Mouse (Mus musculus): ENCODE results near the gene Mfrp.

The Mfrp gene

DNA sequence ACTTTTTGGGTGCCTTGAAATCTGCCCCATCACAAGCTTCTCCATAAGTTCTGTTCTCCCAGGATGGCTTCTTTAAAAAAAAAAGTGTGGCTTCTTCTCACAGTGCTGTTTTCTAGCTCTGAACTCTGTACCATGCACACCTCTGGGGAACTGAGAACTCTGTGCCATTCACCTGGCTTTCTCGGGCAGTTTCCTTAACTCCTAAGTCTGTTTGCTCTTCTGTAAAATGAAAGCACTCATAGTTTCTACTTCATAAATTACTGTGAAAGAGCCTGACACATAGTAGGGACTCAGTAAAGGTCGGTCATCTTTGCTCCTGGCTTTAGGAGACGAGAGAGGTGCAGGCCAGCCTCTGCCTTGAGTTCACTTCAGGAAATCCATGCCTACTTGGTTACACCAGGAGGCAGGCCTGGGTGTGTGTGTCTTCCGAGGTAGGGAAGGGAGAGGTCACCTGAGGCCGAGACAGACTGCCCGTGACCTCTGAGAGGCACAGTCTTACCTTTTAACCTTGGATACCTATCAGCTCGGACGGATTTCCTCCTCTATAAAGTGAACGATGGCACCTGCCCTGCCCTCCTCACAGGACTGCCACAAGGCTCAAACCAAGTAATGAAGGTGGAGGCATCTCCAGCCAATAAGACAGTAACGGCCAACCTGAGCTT lies 23.3 kb upstream of the Mfrp start:
- in situ Hi-C loops (cut with MboI; ENCODE audit: low sequenced_read_pairs), result no loop called here

DNA sequence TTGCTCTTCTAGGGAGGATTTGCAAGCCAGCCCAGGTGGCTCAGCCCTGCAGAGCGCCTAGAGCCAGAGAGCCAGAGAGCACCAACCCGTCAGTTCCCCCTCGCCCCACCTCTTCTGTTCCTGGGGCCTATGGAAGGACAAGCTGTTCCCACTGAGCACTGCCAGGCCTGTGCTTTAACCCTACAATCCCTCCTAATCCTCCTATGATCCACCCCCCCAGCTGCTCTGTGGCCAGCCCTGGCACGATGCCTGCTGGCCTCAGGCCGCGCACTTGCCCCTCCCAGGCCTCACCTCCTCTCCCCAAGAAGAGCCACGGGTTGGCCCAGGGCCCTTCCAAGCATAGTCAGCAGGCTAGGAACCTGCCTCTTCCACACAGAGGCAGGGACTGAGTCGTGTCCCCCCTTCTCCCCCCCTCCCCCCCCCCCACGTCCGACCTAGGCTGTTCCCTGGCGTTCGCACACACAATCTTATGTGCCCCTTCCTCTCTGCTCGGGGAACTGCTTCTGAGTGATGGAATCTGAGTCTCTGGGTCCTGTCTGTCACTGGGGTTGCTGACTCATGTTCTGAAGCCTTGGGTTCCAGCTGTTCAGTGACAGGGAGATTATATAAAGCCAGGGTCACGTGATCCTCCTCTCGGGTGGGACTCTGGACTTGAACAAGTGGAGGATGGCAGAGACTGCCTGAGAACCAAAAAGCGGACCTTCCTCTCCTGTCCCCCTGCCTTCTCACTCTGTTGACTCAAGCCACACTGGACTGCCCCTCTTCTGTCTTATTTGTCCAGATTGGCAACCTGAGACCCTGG lies 22.4 kb upstream of the Mfrp start:
- in situ Hi-C loops (cut with MboI; ENCODE audit: low sequenced_read_pairs), result no loop called here

DNA sequence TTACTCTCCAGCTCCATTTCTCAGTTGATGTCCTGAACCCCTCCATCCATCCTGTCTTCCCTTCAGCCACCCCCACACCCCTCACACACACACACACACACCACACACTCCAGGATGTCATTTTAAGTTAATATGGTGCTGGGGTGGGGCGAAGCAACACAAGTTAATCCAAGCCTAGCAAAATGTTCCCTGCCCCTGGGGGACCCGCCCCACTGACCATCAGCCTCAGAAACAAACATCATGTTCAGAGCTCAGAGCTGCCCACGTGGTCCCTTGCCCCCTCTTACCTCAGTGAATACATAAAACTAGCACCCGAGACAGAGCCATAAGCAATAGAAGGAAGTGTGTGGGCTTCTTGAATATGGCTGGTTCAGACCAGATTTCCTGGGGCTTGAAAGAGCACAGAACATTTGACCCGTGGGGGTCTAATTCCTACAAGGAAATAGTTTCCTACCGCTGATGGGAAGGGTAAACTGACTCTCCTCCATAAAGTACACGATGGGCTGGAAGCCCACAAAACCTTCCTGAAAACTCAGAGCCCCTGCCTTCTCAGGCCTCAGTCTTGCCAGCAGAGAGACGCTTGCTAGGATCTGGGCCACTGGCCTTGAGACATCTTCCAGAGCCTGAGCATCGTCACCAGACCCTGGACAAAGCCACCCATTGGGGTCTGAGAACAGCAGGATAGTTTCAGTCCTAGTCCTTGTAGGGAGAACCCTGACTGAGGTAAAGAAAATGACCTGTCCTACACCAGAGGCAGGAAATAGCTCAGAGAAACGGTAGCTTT lies 21.3 kb upstream of the Mfrp start:
- in situ Hi-C loops (cut with MboI; ENCODE audit: low sequenced_read_pairs), result no loop called here

DNA sequence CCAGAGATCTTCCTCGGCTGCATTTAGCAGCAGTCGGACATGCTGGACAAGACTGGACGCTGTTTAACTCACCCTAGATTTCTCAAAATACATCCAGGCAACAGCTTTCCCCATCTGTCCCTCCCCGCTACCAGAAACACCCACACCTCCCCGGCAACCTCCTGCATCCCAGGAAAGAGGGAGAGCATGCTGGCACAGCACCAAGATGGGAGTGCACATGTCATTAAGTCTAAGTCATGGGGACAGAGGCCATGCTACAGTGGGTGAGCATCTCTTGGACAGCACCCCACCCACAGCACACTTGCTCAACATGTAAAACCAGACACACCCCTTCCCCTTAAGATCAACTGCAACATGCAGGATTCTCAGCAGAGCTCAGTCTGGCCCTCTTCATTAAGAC lies 20.6 kb upstream of the Mfrp start:
- in situ Hi-C loops (cut with MboI; ENCODE audit: low sequenced_read_pairs), result no loop called here

DNA sequence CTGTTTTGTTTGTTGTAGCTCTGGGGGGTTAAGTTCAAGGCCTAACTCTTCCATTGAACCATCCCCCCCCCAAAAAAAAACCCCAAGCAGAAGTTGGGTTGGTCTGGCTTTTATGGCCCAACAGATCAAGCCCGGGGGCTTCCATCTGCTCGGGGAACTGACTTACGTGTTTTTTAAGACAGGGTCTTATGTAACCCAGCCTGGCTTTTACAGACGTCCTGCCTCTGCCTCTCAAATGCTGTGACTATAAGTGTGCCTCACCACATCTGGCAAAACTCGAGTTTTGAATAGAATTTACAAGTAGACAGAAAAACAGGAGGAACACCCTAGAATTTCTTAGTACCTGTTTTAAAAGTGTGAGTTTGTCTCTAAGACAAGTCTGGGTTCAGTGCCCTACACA lies 19.9 kb upstream of the Mfrp start:
- in situ Hi-C loops (cut with MboI; ENCODE audit: low sequenced_read_pairs), result no loop called here

DNA sequence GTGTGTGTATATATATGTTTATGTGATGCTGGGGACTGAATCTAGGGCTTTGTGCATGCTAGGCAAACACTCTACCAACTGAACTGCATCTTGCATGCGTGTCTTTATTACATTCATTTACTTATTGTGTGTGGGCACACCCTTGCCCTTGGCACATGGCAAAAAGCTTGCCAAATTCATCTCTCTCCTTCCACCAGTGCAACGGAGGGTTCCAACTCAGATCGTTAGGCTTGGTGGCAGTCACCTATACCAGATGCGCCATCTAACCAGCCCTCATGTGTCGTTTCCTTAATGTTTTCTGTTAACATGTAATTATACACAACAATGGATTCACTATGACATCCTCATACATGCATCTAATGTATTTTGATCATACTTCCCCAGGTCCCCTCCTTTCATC lies 19.3 kb upstream of the Mfrp start:
- in situ Hi-C loops (cut with MboI; ENCODE audit: low sequenced_read_pairs), result no loop called here

DNA sequence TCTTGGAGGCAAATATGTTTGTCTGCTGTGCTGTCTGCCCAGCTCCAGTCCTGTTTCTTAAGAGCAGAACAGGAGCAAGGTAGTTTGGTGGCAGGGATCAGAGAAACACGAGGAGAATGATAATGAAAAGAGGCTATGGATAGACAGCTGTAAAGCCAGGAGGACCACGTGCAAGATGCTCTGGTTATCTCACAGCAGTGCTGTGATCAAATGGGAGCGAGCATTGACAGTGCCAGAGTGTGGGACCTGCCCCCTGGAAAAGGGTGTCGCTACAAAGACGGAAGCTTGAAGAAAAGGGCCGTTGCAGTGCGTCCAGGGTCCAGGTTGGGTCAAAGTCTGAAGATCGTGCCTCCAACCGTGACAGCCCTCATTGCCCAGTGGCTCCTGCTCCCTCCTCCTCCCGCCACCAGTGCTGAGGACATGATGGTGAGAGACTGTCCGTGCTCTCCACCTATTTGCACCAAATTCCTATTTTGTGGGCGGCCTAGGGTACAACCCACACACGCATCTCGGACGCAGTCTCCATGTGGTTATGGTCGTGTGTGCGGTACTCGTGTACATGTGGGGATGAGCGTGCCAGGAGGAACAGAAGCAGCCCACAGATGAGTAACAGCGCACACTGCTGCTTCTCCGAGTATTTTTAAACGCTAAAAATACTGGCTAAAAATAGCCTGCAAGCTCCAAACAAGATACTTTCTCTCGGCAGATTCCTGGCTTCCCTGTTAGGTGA lies 18.0 kb upstream of the Mfrp start:
- in situ Hi-C loops (cut with MboI; ENCODE audit: low sequenced_read_pairs), result no loop called here

DNA sequence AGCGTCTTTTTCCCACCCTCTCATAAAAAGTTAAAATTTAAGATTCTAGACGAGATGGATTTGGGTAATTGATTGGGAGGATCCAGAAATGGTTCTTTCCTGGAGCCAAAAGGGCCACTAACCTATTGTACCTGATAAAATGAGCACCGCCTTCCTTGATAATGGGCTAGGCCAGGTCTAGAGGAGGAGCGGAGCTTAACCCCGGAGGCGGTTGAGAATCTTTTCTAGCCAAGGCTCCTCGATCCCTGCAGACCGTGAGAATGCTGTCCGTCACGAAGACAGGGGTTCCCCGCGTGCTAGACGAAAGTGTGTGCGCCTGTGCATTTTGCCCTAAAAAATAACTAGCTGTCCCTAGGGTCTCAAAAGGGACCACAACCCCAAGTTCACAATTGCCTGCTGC lies 17.3 kb upstream of the Mfrp start:
- in situ Hi-C loops (cut with MboI; ENCODE audit: low sequenced_read_pairs), result no loop called here

DNA sequence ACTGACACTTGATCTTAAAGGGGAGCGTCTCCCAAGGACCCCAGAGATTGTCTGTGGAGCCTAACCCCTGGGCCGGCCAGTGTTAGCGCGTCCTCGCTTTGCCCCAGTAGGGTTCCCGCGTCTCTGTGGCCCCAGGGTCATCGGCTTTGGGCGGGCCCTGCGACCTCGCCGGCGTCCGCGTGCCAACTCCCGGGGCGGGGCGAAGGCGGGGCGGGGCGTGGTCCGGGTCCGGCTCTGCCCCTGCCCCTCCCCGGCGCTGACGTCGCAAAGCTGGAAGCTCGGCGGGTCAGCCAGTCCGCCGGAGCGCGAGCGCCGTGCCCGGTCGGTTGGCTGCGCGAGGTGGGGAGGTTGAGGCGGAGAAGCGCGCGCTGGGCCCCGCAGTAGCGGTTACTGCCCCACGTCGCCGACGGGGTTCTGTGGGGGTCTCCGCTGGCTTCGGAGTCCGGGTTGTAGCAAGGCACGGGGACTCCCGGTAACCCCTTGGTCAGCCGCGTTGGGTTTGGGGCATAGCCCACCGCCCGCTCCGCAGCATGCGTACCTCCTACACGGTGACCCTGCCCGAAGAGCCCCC lies 16.8 kb upstream of the Mfrp start:
- in situ Hi-C loops (cut with MboI; ENCODE audit: low sequenced_read_pairs), result no loop called here

DNA sequence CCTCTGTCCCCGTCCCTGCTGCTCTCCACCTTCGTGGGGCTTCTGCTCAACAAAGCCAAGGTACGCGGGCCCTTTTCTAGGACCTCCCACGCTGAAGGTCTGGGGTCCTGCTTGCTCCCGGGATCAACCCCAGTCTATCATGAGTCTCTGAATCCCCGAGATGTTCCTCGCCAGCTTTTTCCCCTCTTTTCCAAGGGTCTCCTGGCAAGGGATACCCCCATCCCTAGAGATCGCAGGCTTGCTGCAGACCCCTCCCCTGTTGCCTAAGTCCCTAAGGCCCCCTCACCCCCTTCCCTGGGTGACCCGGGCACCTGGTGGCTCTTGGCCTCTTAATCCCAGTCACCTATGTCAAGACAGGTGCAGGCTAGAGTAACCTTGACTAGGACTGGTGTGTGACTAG lies 16.3 kb upstream of the Mfrp start:
- in situ Hi-C loops (cut with MboI; ENCODE audit: low sequenced_read_pairs), result no loop called here

DNA sequence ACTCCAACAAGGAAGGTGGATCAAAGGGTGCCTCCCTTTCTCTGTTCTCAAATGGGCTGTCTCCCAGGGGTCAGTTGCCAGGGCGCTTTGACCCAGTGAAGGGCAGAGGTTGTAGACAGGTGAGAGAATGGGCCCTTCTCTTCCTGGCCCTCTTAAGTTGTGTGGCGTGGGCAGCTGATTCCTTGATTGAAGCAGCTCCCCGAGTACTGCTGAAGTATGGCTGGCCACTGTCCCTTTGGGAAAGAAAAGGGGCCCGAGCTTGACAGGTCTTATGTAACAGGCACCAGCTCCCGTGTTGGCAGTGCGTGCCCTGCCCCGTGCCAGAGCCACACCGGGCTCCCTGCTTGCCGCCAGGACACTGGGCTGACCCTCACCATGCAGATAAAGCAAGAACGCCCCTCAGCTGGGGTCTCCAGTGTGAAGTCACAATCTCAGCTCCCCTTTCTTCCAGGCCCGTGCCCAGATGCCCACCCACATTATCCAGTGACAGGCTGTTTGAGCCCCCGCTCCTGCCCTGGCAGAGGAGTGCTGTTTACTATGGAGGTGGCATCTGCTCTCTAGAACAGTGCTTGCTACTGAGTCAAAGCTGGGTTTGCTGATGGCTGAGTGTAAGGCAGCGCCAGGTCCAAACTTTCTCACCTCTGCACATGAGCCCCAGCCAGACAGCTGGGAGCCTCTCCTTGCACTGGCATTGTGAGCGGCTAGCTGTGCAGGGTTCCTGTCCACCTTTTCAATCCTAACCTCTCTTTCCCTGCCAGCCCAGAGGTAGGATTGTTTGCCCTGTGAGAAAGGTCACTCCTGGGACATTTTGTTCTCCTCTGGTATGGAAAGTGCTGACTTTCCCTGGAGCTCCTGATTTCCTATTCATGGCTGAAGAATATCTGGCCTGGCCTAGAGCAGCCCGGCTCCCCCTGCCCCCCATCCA lies 15.5 kb upstream of the Mfrp start:
- in situ Hi-C loops (cut with MboI; ENCODE audit: low sequenced_read_pairs), result no loop called here

DNA sequence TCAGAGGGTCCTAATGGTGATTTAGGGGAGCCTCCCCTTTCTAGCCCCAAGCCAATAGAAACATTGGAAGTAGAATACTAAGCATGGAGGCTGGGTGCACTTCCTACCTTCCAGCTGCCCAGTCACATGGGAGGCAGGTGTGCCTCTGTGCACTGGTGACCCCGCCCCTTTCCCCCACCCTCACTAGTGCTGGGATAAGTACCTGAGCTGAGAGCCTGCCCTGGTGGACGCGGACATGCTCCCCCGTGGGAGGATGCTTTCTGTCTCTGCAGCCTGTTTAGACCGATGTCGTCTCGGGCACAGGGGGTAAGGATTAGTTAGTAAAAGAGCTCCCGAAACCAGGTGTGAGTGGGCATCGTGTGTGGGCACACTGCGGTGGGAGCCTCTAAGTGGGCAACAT lies 14.6 kb upstream of the Mfrp start:
- in situ Hi-C loops (cut with MboI; ENCODE audit: low sequenced_read_pairs), result no loop called here

DNA sequence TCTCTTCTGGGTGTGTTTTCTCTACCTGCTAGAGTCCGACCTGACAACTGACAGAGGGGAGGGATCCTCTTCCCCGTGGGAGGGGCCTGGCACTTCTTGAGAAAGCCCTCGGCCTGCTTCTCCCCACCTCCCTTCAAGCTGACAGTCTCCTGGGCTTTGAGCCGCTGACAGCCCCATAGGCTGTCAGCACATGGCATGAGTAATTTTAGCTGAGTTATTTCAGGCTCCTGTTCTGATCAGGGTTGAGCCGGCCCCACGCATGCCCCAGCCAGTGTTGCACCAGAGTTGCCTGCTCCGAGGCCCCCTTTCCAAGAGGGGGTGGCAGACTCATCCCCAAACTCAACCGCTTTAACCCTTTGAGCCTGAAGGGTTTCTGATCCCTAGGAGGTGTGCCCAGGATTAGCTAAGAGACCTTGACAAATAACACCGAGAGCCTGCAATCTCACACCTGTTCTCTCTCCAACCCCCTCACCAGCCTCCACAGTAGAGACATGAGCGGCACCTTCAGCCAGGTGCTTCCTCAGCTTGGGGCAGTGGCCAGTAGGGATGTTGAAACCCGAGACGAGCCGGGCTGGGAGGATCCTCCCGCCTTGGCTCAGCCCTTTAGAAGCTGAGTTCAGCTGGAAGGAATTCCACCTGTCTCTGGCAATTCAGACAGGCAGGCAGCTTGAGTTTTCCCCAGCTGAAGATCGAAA lies 13.6 kb upstream of the Mfrp start:
- in situ Hi-C loops (cut with MboI; ENCODE audit: low sequenced_read_pairs), result no loop called here

DNA sequence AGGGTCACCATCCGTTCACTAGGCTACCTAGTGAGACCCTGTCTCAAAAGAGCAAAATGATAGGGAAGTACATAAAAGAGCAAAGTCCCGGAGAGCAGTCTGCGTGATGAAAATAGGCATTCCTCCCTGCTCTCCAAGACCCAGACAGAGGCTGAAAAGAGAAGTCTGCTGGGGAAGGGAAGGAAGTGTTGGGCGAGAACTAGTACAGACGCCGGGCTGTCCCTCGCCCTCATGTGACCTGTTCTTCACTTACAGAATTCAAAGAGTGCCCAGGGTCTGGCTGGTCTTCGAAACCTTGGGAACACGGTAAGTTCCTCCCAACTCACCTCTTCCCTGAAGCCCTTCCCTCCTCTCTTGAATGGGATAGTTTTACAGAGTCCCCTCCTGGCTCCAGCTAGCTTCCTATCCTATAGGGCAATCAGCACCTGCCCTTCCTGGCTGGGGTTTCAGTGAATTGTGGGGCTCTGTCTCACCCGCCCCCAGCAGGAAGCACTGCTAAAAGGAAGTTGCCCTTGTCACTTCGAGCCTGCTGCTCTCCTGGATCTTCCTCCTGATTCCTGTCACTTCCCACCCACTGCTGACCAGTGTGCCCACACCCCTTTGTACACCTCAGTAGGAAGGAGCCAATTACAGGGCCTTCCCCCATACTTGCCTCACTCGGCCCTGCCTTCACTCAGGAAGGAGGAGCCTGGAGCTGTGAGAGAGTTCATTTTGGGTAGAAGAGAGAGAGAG lies 12.5 kb upstream of the Mfrp start:
- in situ Hi-C loops (cut with MboI; ENCODE audit: low sequenced_read_pairs), result no loop called here

DNA sequence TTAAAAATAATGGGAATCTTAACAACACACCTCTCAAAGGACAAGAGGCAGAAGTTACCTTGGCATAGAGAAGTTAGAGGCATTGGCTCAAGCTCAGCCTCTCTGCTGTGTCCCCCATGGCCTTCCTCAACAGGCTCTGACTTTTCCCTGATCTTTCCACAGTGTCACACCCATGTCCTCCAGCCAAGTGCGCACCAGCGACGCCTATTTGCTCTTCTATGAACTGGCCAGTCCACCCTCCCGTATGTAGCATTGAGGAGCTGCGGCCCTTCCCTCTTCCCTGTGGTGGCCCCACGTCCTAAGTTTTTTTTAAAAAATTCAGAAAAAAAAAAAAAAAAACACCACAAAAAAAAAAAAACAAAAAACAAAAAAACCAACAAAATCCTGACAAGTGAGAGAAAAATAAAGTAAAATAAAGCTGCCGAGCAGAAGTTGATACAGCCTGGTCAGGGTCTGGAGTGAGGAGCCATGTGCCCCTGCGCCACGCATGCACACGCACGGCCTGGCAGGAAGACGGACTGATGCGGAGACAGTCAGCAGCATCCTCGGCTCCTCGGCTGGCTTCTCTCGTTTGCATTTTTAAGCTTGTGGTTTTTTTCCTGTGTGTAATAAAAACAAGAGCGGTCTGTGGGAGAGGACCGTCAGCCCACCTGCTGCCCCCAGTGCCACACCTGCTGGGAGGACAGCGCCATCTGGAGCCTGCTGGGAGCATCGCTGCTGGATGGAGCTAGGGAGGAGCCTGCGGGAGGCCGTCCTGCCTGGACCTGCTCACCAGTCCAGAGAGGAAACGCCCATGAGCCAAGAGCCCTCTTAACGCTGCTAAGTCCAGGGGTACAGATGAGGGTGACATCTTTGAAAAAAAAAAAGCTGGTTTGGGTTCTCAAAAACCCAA lies 7.7 kb upstream of the Mfrp start:
- in situ Hi-C loops (cut with MboI; ENCODE audit: low sequenced_read_pairs), result no loop called here

DNA sequence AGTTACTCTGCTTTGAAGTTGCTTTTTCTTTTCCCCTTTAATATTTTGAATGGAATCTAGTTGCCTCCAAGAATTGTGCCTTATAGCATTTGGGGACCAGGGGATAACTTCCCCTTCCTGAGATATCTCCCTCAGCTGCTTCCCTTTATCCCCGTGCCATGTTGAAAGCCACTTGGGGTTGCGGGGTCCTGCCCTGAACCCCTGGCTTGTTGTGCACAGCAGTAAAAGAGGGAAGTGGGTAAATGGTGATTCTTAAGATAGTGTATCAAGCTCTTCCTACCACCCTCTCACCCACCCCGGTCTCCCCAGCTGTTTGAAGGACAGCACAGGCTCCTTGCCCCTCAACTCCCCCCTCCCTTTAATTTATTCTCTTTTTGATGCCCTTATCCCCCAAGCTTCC lies 6.8 kb upstream of the Mfrp start:
- in situ Hi-C loops (cut with MboI; ENCODE audit: low sequenced_read_pairs), result no loop called here

DNA sequence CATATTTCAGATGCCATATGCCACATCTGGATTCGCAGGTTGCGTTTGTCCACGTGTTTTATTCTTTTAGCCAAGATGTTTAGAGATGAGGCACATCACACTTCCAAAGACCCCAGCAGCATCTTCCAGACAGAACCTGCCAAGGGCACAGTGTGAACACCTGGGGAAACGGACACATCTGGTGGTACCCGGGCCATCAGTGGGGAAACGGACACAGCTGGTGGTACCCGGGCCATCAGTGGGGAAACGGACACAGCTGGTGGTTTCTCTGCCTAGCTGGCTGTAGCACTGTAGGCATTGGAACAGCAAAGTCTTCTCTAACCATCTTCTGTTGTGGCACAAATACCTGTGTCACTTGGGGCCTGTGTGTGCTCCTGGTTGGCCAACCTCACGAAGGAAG lies 5.7 kb upstream of the Mfrp start:
- in situ Hi-C loops (cut with MboI; ENCODE audit: low sequenced_read_pairs), result no loop called here

DNA sequence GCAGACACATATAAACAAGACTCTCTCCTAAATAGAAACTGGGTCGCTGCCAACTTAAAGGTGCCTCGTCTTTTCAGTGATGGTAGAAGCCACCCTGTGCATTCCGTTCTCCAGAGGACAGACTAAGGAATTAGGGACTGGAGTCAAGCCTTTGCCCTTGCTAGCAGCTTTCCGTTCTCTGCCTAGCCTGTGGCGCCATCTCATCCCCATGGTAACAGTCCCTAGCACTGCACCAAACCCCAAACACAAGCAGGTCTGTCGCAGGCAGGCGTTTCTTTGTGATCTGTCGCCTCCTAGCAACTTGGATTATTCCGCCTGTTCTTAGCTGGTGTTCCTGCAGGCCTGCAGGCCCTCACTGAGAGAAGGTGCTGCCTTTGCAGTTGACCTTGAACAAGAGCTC lies 5.0 kb upstream of the Mfrp start:
- in situ Hi-C loops (cut with MboI; ENCODE audit: low sequenced_read_pairs), result no loop called here
